ENCODE assay signal across 8 mouse cellular contexts in the genomic region with DNA sequence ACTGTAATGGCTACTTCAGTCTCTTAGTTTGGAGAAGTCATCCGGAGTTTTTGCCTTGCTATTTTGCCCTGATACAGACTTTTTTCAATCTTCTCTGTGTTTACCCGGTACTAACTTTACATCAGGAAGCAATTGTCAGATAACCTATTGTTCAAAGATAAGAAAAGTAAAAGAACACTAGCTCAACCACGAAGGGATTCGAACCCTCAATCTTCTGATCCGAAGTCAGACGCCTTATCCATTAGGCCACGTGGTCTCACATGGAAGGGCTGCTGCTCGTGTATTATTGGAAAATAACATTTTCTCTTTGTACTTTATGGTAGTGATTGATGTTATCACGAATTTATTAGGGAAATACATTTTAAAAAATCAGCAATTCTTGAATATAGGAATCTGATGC. TPM values are rescaled to one million over a fixed set of nuclear protein-coding genes. Genes with fewer than 3 reads are reported as not detected.
DNase-seq lines count a peak whose midpoint lies in the region; ATAC-seq and TF ChIP-seq lines count a peak whose summit lies in the region.

No protein-coding gene starts in this region.

- H3K27me3 ChIP-seq in kidney, adult 2 months (replicated peaks; ENCODE audit: control insufficient read depth, insufficient read depth, low read length) = no peaks in the 10 kb centered on the region
- H3K27me3 ChIP-seq in forebrain, embryonic 10.5 days (ENCODE audit: poor library complexity, severe bottlenecking) = no peaks in the 10 kb centered on the region
- H3K27me3 ChIP-seq in hindbrain, postnatal 0 days (ENCODE audit: insufficient read depth, low read length) = no peaks in the 10 kb centered on the region
- H3K27me3 ChIP-seq in limb, embryonic 13.5 days = no peaks in the 10 kb centered on the region
- no peaks in the 10 kb centered on the region for H3K27me3 ChIP-seq in neural tube, embryonic 11.5 days (ENCODE audit: control insufficient read depth, insufficient read depth, low read length)

- peak; percentile 74; the same call in 1 of the 2 replicates for ATAC-seq in hindbrain, postnatal 0 days
- no peak for ATAC-seq in limb, embryonic 13.5 days (ENCODE audit: low FRiP score, low read depth)
- ATAC-seq in neural tube, embryonic 11.5 days (ENCODE audit: insufficient read depth, low FRiP score, low TSS enrichment) = no peak

- H3K4me1 ChIP-seq in kidney, adult 2 months (ENCODE audit: control insufficient read depth, insufficient read depth, low read length) = no peaks in the 10 kb centered on the region
- peaks cover 63% of the 10 kb centered on the region for H3K4me1 ChIP-seq in forebrain, embryonic 10.5 days
- H3K4me1 ChIP-seq in hindbrain, postnatal 0 days (ENCODE audit: insufficient read depth, low read length) = peaks cover 2% of the 10 kb centered on the region; the same call in 1 of the 2 replicates
- peaks cover 26% of the 10 kb centered on the region for H3K4me1 ChIP-seq in limb, embryonic 13.5 days
- H3K4me1 ChIP-seq in neural tube, embryonic 11.5 days (ENCODE audit: control insufficient read depth, insufficient read depth, low read length) = peaks cover 5% of the 10 kb centered on the region; the same call in 1 of the 2 replicates

- H3K9ac ChIP-seq in hindbrain, postnatal 0 days (replicated peaks; ENCODE audit: low read length) = no peak overlapping the region
- no peak overlapping the region for H3K9ac ChIP-seq in limb, embryonic 13.5 days
- H3K9ac ChIP-seq in neural tube, embryonic 11.5 days (ENCODE audit: low read length) = no peak overlapping the region

- no peaks in the 10 kb centered on the region for H3K36me3 ChIP-seq in kidney, adult 2 months (ENCODE audit: control insufficient read depth, insufficient read depth, low read length)
- H3K36me3 ChIP-seq in forebrain, embryonic 10.5 days (replicated peaks) = no peaks in the 10 kb centered on the region
- no peaks in the 10 kb centered on the region for H3K36me3 ChIP-seq in hindbrain, postnatal 0 days (ENCODE audit: insufficient read depth, low read length)
- no peaks in the 10 kb centered on the region for H3K36me3 ChIP-seq in limb, embryonic 13.5 days
- no peaks in the 10 kb centered on the region for H3K36me3 ChIP-seq in neural tube, embryonic 11.5 days (ENCODE audit: control insufficient read depth, insufficient read depth, low read length)

- peak; percentile 49 for DNase-seq in kidney, adult 2 months
- DNase-seq in kidney, postnatal 14 days = no peak
- peak; percentile 88 for DNase-seq in R1 (ENCODE audit: low read depth, low spot score)
- DNase-seq in forebrain, embryonic 10.5 days (ENCODE audit: extremely low spot score, low spot score) = peak; percentile 66
- peak; percentile 77 for DNase-seq in hindbrain, postnatal 0 days (ENCODE audit: low spot score)
- peak; percentile 35 for DNase-seq in neural tube, embryonic 11.5 days (ENCODE audit: low spot score)
- DNase-seq in ovary, adult 18-20 months (ENCODE audit: low spot score) = no peak

- H3K4me2 ChIP-seq in hindbrain, postnatal 0 days (ENCODE audit: low read depth, low read length) = peak overlapping the region; percentile 22
- peak overlapping the region; percentile 27 for H3K4me2 ChIP-seq in limb, embryonic 13.5 days (replicated peaks)
- peak overlapping the region; percentile 20 for H3K4me2 ChIP-seq in neural tube, embryonic 11.5 days (ENCODE audit: low read depth)

- H3K27ac ChIP-seq in kidney, adult 2 months (ENCODE audit: insufficient read depth, low read depth, low read length) = no peak overlapping the region
- no peak overlapping the region for H3K27ac ChIP-seq in forebrain, embryonic 10.5 days
- no peak overlapping the region for H3K27ac ChIP-seq in hindbrain, postnatal 0 days
- H3K27ac ChIP-seq in limb, embryonic 13.5 days = no peak overlapping the region
- no peak overlapping the region for H3K27ac ChIP-seq in neural tube, embryonic 11.5 days (ENCODE audit: low read depth, low read length)

- TF ChIP-seq CTCF in kidney, adult 2 months (conservative IDR thresholded peaks at IDR 0.05; ENCODE audit: insufficient read depth, insufficient read length, low read depth, low read length) = no peak
- TF ChIP-seq CTCF in hindbrain, postnatal 0 days (IDR thresholded peaks at IDR 0.05; ENCODE audit: low read depth) = no peak

- WGBS in kidney, adult 2 months = 15% methylated on average over 9 of the region's 9 CpGs
- under 1% methylated on average over 9 of the region's 9 CpGs for WGBS in forebrain, embryonic 10.5 days
- 3% methylated on average over 9 of the region's 9 CpGs for WGBS in hindbrain, postnatal 0 days
- WGBS in limb, embryonic 13.5 days = under 1% methylated on average over 9 of the region's 9 CpGs
- WGBS in neural tube, embryonic 11.5 days = under 1% methylated on average over 9 of the region's 9 CpGs

- no peaks in the 10 kb centered on the region for H3K9me3 ChIP-seq in forebrain, embryonic 10.5 days
- no peaks in the 10 kb centered on the region for H3K9me3 ChIP-seq in hindbrain, postnatal 0 days (ENCODE audit: low read length)
- H3K9me3 ChIP-seq in limb, embryonic 13.5 days = no peaks in the 10 kb centered on the region
- no peaks in the 10 kb centered on the region for H3K9me3 ChIP-seq in neural tube, embryonic 11.5 days (ENCODE audit: control insufficient read depth, low read length)

- H3K4me3 ChIP-seq in kidney, adult 2 months (ENCODE audit: insufficient read depth, low read depth, low read length) = no peak overlapping the region
- peak overlapping the region; percentile 27 for H3K4me3 ChIP-seq in forebrain, embryonic 10.5 days
- no peak overlapping the region for H3K4me3 ChIP-seq in hindbrain, postnatal 0 days (ENCODE audit: low read length)
- H3K4me3 ChIP-seq in limb, embryonic 13.5 days = no peak overlapping the region
- H3K4me3 ChIP-seq in neural tube, embryonic 11.5 days (ENCODE audit: low read depth, low read length) = no peak overlapping the region

- TF ChIP-seq POLR2A in kidney, adult 2 months (IDR thresholded peaks at IDR 0.05; ENCODE audit: low read depth, low read length) = no peak

RNA-seq across cellular contexts. Expression of a gene that starts 15.1 kb away (rescaled TPM):
- not detected in 2 replicates for polyA plus RNA-seq in kidney, adult 2 months (2012; rRNA removed)
- polyA plus RNA-seq in forebrain, embryonic 10.5 days (2016; fragmentation: Nextera tagmentation; extraction: Ambion mirVana) = 0.52 and 0.54 TPM in 2 replicates
- not detected in 2 replicates for total RNA-seq in hindbrain, postnatal 0 days (2014; rRNA removed)
- polyA plus RNA-seq in hindbrain, postnatal 0 days (2015; fragmentation: Nextera tagmentation; extraction: Ambion mirVana) = 0.11 TPM in 1 of 2 replicates, not detected in the other
- 1.4 and 1.5 TPM in 2 replicates for polyA plus RNA-seq in limb, embryonic 13.5 days (2015; fragmentation: Nextera tagmentation; extraction: Ambion mirVana)
- 0.65 and 0.81 TPM in 2 replicates for polyA plus RNA-seq in neural tube, embryonic 11.5 days (2014; fragmentation: Nextera tagmentation; extraction: Ambion mirVana)

RNA-seq across cellular contexts. Expression of a gene that starts 27.1 kb away (rescaled TPM):
- 44.7 and 57.5 TPM in 2 replicates for polyA plus RNA-seq in kidney, adult 2 months (2012; rRNA removed)
- polyA plus RNA-seq in forebrain, embryonic 10.5 days (2016; fragmentation: Nextera tagmentation; extraction: Ambion mirVana) = 3.8 and 4.0 TPM in 2 replicates
- total RNA-seq in hindbrain, postnatal 0 days (2014; rRNA removed) = 2,417 and 3,828 TPM in 2 replicates
- 4.2 and 5.5 TPM in 2 replicates for polyA plus RNA-seq in hindbrain, postnatal 0 days (2015; fragmentation: Nextera tagmentation; extraction: Ambion mirVana)
- polyA plus RNA-seq in limb, embryonic 13.5 days (2015; fragmentation: Nextera tagmentation; extraction: Ambion mirVana) = 4.1 and 8.4 TPM in 2 replicates
- 3.4 and 6.8 TPM in 2 replicates for polyA plus RNA-seq in neural tube, embryonic 11.5 days (2014; fragmentation: Nextera tagmentation; extraction: Ambion mirVana)

RNA-seq across cellular contexts. Expression of a gene that starts 29.9 kb away (rescaled TPM):
- 4.3 and 8.0 TPM in 2 replicates for polyA plus RNA-seq in kidney, adult 2 months (2012; rRNA removed)
- 6.7 and 9.5 TPM in 2 replicates for polyA plus RNA-seq in forebrain, embryonic 10.5 days (2016; fragmentation: Nextera tagmentation; extraction: Ambion mirVana)
- total RNA-seq in hindbrain, postnatal 0 days (2014; rRNA removed) = 415 and 567 TPM in 2 replicates
- polyA plus RNA-seq in hindbrain, postnatal 0 days (2015; fragmentation: Nextera tagmentation; extraction: Ambion mirVana) = 3.3 and 7.9 TPM in 2 replicates
- 9.3 and 10.0 TPM in 2 replicates for polyA plus RNA-seq in limb, embryonic 13.5 days (2015; fragmentation: Nextera tagmentation; extraction: Ambion mirVana)
- polyA plus RNA-seq in neural tube, embryonic 11.5 days (2014; fragmentation: Nextera tagmentation; extraction: Ambion mirVana) = 1.6 and 2.1 TPM in 2 replicates

RNA-seq across cellular contexts. Expression of a gene that starts 31.4 kb away (rescaled TPM):
- polyA plus RNA-seq in kidney, adult 2 months (2012; rRNA removed) = 0.25 and 0.58 TPM in 2 replicates
- 6.3 and 8.1 TPM in 2 replicates for polyA plus RNA-seq in forebrain, embryonic 10.5 days (2016; fragmentation: Nextera tagmentation; extraction: Ambion mirVana)
- total RNA-seq in hindbrain, postnatal 0 days (2014; rRNA removed) = 544 and 673 TPM in 2 replicates
- polyA plus RNA-seq in hindbrain, postnatal 0 days (2015; fragmentation: Nextera tagmentation; extraction: Ambion mirVana) = 1.4 and 2.2 TPM in 2 replicates
- polyA plus RNA-seq in limb, embryonic 13.5 days (2015; fragmentation: Nextera tagmentation; extraction: Ambion mirVana) = 9.8 and 10.9 TPM in 2 replicates
- polyA plus RNA-seq in neural tube, embryonic 11.5 days (2014; fragmentation: Nextera tagmentation; extraction: Ambion mirVana) = 3.3 and 4.3 TPM in 2 replicates

RNA-seq across cellular contexts. Expression of a gene that starts 38.1 kb away (rescaled TPM):
- polyA plus RNA-seq in kidney, adult 2 months (2012; rRNA removed) = not detected in 2 replicates
- 0.09 TPM in 1 of 2 replicates, not detected in the other for polyA plus RNA-seq in forebrain, embryonic 10.5 days (2016; fragmentation: Nextera tagmentation; extraction: Ambion mirVana)
- 0.40 and 0.89 TPM in 2 replicates for total RNA-seq in hindbrain, postnatal 0 days (2014; rRNA removed)
- 0.15 and 0.24 TPM in 2 replicates for polyA plus RNA-seq in hindbrain, postnatal 0 days (2015; fragmentation: Nextera tagmentation; extraction: Ambion mirVana)
- 0.19 and 0.45 TPM in 2 replicates for polyA plus RNA-seq in limb, embryonic 13.5 days (2015; fragmentation: Nextera tagmentation; extraction: Ambion mirVana)
- 0.16 TPM in 1 of 2 replicates, not detected in the other for polyA plus RNA-seq in neural tube, embryonic 11.5 days (2014; fragmentation: Nextera tagmentation; extraction: Ambion mirVana)

Comparison
In these comparisons a context has a peak if more than half of its experiments do, and no peak if none do; other contexts are left out.
1. DNase-seq: peak in kidney, adult 2 months (single experiment), R1 (single experiment), forebrain, embryonic 10.5 days (single experiment), hindbrain, postnatal 0 days (single experiment) and neural tube, embryonic 11.5 days (single experiment); none in kidney, postnatal 14 days (single experiment) and ovary, adult 18-20 months (single experiment).
2. Peak in every context shown above with its lines, with median percentiles within 50 percentile points of each other: H3K4me2 ChIP-seq.